Mouse (Mus musculus) CH12.LX (cell line): ENCODE data around the gene Cd70.

Experiments used
- CTCF ChIP-seq, 2 experiments: IDR thresholded peaks in 1 of 2; conservative IDR thresholded peaks in 1 of 2; 2 replicates each; pipeline ENCODE4 v1.5.1; 2011 to 2012; ENCODE audit warnings: low read depth in 2 of 2, low read length in 2 of 2, improper control_type of control experiment in 1 of 2, inconsistent platforms in 1 of 2, mild to moderate bottlenecking in 1 of 2, moderate library complexity in 1 of 2
- E2F4 ChIP-seq: IDR thresholded peaks from 2 replicates; pipeline ENCODE4 v1.6.1; 2011; ENCODE audit warnings: low read depth, low read length, improper control_type of control experiment; ENCODE audit not compliant: insufficient replicate concordance
- ELF1 ChIP-seq: IDR thresholded peaks from 2 replicates; pipeline ENCODE4 v1.6.1; 2014; ENCODE audit warnings: low read depth, mild to moderate bottlenecking, inconsistent platforms, low read length, improper control_type of control experiment
- EP300 ChIP-seq: IDR thresholded peaks from 2 replicates; pipeline ENCODE4 v1.6.1; 2011; ENCODE audit warnings: low read length, improper control_type of control experiment
- IRF4 ChIP-seq: IDR thresholded peaks from 2 replicates; pipeline ENCODE4 v1.6.1; 2014; ENCODE audit warnings: low read depth, mild to moderate bottlenecking, inconsistent platforms, low read length, improper control_type of control experiment
- JUN ChIP-seq: IDR thresholded peaks from 2 replicates; pipeline ENCODE4 v1.6.1; 2011; ENCODE audit warnings: low read depth, mild to moderate bottlenecking, low read length, improper control_type of control experiment, moderate library complexity; ENCODE audit not compliant: insufficient read depth
- MAFK ChIP-seq: IDR thresholded peaks from 2 replicates; pipeline ENCODE4 v1.6.1; 2011; ENCODE audit warnings: low read length, improper control_type of control experiment; ENCODE audit not compliant: insufficient replicate concordance
- POLR2A ChIP-seq: IDR thresholded peaks from 2 replicates; pipeline ENCODE4 v1.6.1; 2011; ENCODE audit warnings: low read depth, mild to moderate bottlenecking, improper control_type of control experiment, low read length
- RAD21 ChIP-seq: IDR thresholded peaks from 2 replicates; pipeline ENCODE4 v1.6.1; 2011; ENCODE audit warnings: low read depth, mild to moderate bottlenecking, low read length, improper control_type of control experiment, moderate library complexity
- TBP ChIP-seq: conservative IDR thresholded peaks from 2 replicates; pipeline ENCODE4 v1.6.1; 2011; ENCODE audit warnings: low read depth, low read length, improper control_type of control experiment
- ZMIZ1 ChIP-seq: IDR thresholded peaks from 2 replicates; pipeline ENCODE4 v1.6.1; 2012; ENCODE audit warnings: low read depth, mild to moderate bottlenecking, inconsistent platforms, low read length, improper control_type of control experiment

- TF ChIP-seq JUN (no peak), ZMIZ1 (peak; percentile 64; the same call in 1 of the 2 replicates), IRF4 (peak; percentile 20; the same call in 1 of the 2 replicates), CTCF (conservative IDR thresholded peaks at IDR 0.05 in 1 of 2, IDR thresholded peaks at IDR 0.05 in 1 of 2; ENCODE audit: low read depth in 2 of 2, low read length in 2 of 2) (no peak), RAD21 (no peak), ELF1 (no peak), E2F4 (no peak), POLR2A (no peak), MAFK (no peak), EP300 (peak; percentile 20; the same call in 1 of the 2 replicates), TBP (no peak)
These were observed 4.2 kb upstream of the Cd70 start for GRCm38 (mm10) chr17:57153787-57154186.
